ENCODE assay signal across 8 mouse cellular contexts in the genomic region with DNA sequence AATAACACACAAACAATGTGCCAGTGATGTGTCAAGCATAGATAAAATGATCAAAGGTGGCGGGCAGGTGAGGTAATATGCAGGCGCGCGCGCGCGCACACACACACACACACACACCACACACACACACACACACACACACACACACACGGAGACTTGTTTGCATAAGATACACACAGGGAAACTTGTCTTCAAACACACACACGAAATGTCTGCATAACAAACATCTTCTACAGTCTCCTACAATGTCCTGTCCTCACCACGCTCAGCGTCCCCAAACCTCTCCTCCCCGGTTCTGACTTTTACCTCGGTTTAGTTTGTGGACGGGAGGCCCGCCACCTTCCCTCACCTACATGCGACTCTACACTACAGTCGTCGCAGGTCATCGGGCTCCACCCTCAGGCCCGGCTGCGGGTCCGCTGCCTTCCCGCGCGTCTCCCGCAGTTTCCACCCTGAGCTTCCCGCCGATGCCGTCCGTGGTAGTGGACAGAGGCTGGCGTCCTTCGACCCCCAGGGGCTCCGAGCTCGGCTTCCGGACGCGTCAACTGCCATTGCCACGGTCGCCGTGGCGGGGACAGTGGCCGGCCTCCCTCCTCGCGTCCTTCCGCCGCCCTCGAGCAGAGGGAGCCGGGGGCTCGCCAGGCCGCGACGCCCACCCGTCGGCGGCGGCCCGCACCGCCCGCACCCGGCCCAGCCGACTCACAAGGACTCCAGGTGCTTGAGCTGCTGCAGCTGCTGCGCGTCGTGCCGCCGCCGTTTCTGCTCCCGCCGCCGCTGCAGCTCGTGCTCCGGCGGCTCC. TPM values are rescaled to one million over a fixed set of nuclear protein-coding genes. Genes with fewer than 3 reads are reported as not detected.
DNase-seq lines count a peak whose midpoint lies in the region; ATAC-seq and TF ChIP-seq lines count a peak whose summit lies in the region.

No protein-coding gene starts in this region.

- WGBS in heart, embryonic 12.5 days, result under 1% methylated on average over 70 of the region's 73 CpGs
- WGBS in kidney, embryonic 16.5 days, result under 1% methylated on average over 71 of the region's 73 CpGs
- under 1% methylated on average over 73 of the region's 73 CpGs for WGBS in lung, embryonic 14.5 days
- WGBS in neural tube, embryonic 15.5 days, result under 1% methylated on average over 64 of the region's 73 CpGs

- H3K4me3 ChIP-seq in cortical plate, adult 2 months (ENCODE audit: insufficient read depth, low read length), result peak overlapping the region; percentile 78
- H3K4me3 ChIP-seq in heart, embryonic 12.5 days, result peak overlapping the region; percentile 80
- peak overlapping the region; percentile 84 for H3K4me3 ChIP-seq in kidney, embryonic 16.5 days (ENCODE audit: low read length)
- H3K4me3 ChIP-seq in lung, embryonic 14.5 days (ENCODE audit: low read depth, low read length), result peak overlapping the region; percentile 85
- H3K4me3 ChIP-seq in neural tube, embryonic 15.5 days (replicated peaks), result peak overlapping the region; percentile 61

- TF ChIP-seq CTCF in cortical plate, adult 2 months (IDR thresholded peaks at IDR 0.05; ENCODE audit: extremely low read depth, insufficient read depth, low read length), result no peak
- TF ChIP-seq CTCF in lung, embryonic 14.5 days (IDR thresholded peaks at IDR 0.05; ENCODE audit: low read depth), result no peak

- ATAC-seq in CD4-positive, CD25-positive, alpha-beta regulatory T cell, adult 4 months, result peak; percentile 52
- peak; percentile 70 for ATAC-seq in heart, embryonic 12.5 days (ENCODE audit: insufficient number of reproducible peaks, low FRiP score)
- peak; percentile 81 for ATAC-seq in kidney, embryonic 16.5 days (ENCODE audit: low FRiP score, low TSS enrichment)
- peak; percentile 65 for ATAC-seq in lung, embryonic 14.5 days (ENCODE audit: insufficient read depth)
- ATAC-seq in neural tube, embryonic 15.5 days (ENCODE audit: low FRiP score), result peak; percentile 61

- no peaks in the 10 kb centered on the region for H3K27me3 ChIP-seq in heart, embryonic 12.5 days (replicated peaks)
- no peaks in the 10 kb centered on the region for H3K27me3 ChIP-seq in kidney, embryonic 16.5 days (ENCODE audit: insufficient read depth, low read length)
- H3K27me3 ChIP-seq in lung, embryonic 14.5 days (ENCODE audit: insufficient read depth, low read length), result no peaks in the 10 kb centered on the region
- H3K27me3 ChIP-seq in neural tube, embryonic 15.5 days (replicated peaks), result no peaks in the 10 kb centered on the region

- peak overlapping the region; percentile 96 for H3K27ac ChIP-seq in cortical plate, adult 2 months (ENCODE audit: insufficient read depth, low read length)
- H3K27ac ChIP-seq in heart, embryonic 12.5 days (ENCODE audit: poor library complexity, severe bottlenecking), result peak overlapping the region; percentile 89
- H3K27ac ChIP-seq in kidney, embryonic 16.5 days (ENCODE audit: low read length), result peak overlapping the region; percentile 86
- H3K27ac ChIP-seq in lung, embryonic 14.5 days (ENCODE audit: low read depth), result peak overlapping the region; percentile 85
- peak overlapping the region; percentile 93 for H3K27ac ChIP-seq in neural tube, embryonic 15.5 days (replicated peaks)

- 0 out of 2 replicates have a peak, but pooled peaks cover 1% of the 10 kb centered on the region for H3K4me1 ChIP-seq in cortical plate, adult 2 months (ENCODE audit: control insufficient read depth, insufficient read depth, low read length)
- peaks cover 3% of the 10 kb centered on the region; the same call in 1 of the 2 replicates for H3K4me1 ChIP-seq in heart, embryonic 12.5 days (replicated peaks)
- H3K4me1 ChIP-seq in kidney, embryonic 16.5 days (ENCODE audit: insufficient read depth, low read length), result 0 out of 2 replicates have a peak, but pooled peaks cover 3% of the 10 kb centered on the region
- H3K4me1 ChIP-seq in lung, embryonic 14.5 days (ENCODE audit: insufficient read depth), result no peaks in the 10 kb centered on the region
- H3K4me1 ChIP-seq in neural tube, embryonic 15.5 days, result peaks cover 12% of the 10 kb centered on the region

- H3K36me3 ChIP-seq in heart, embryonic 12.5 days, result peaks cover 13% of the 10 kb centered on the region
- peaks cover 6% of the 10 kb centered on the region; the same call in 1 of the 2 replicates for H3K36me3 ChIP-seq in kidney, embryonic 16.5 days (ENCODE audit: insufficient read depth, low read length)
- peaks cover 14% of the 10 kb centered on the region for H3K36me3 ChIP-seq in lung, embryonic 14.5 days (ENCODE audit: insufficient read depth)
- H3K36me3 ChIP-seq in neural tube, embryonic 15.5 days, result peaks cover 13% of the 10 kb centered on the region; the same call in 1 of the 2 replicates

- DNase-seq in WW6 (ENCODE audit: low read depth, low spot score), result peak; percentile 18
- no peak for DNase-seq in lung, embryonic 14.5 days
- peak; percentile 62 for DNase-seq in thymus, postnatal 4 days

- H3K4me2 ChIP-seq in heart, embryonic 12.5 days, result peak overlapping the region; percentile 77
- peak overlapping the region; percentile 71 for H3K4me2 ChIP-seq in kidney, embryonic 16.5 days (replicated peaks; ENCODE audit: low read depth, low read length)
- peak overlapping the region; percentile 78 for H3K4me2 ChIP-seq in lung, embryonic 14.5 days
- peak overlapping the region; percentile 61 for H3K4me2 ChIP-seq in neural tube, embryonic 15.5 days

- H3K9me3 ChIP-seq in heart, embryonic 12.5 days (replicated peaks), result no peaks in the 10 kb centered on the region
- H3K9me3 ChIP-seq in kidney, embryonic 16.5 days (ENCODE audit: low read length), result no peaks in the 10 kb centered on the region
- H3K9me3 ChIP-seq in lung, embryonic 14.5 days (ENCODE audit: low read depth, low read length), result no peaks in the 10 kb centered on the region
- H3K9me3 ChIP-seq in neural tube, embryonic 15.5 days (replicated peaks), result no peaks in the 10 kb centered on the region

- no peak for TF ChIP-seq POLR2A in cortical plate, adult 2 months (IDR thresholded peaks at IDR 0.05; ENCODE audit: extremely low read depth, insufficient read depth, low read length)

- H3K9ac ChIP-seq in heart, embryonic 12.5 days, result peak overlapping the region; percentile 95
- peak overlapping the region; percentile 97 for H3K9ac ChIP-seq in kidney, embryonic 16.5 days (replicated peaks; ENCODE audit: low read length)
- H3K9ac ChIP-seq in lung, embryonic 14.5 days, result peak overlapping the region; percentile 84
- H3K9ac ChIP-seq in neural tube, embryonic 15.5 days (replicated peaks), result peak overlapping the region; percentile 72

RNA-seq across cellular contexts. Expression of a gene that starts 2.0 kb away (rescaled TPM):
- 10 to 100 TPM; 18.7 to 25.3 TPM for polyA plus RNA-seq in CD4-positive, CD25-positive, alpha-beta regulatory T cell, adult 4 months (2017; shearing (Covaris generic))
- 62.3 and 68.9 TPM in 2 replicates for polyA plus RNA-seq in cortical plate, adult 2 months (2012; rRNA removed)
- polyA plus RNA-seq in heart, embryonic 12.5 days (2016; fragmentation: Nextera tagmentation; extraction: Ambion mirVana), result 48.1 and 51.6 TPM in 2 replicates
- 56.0 and 64.3 TPM in 2 replicates for polyA plus RNA-seq in kidney, embryonic 16.5 days (2015; fragmentation: Nextera tagmentation; extraction: Ambion mirVana)
- 65.7 and 71.0 TPM in 2 replicates for polyA plus RNA-seq in lung, embryonic 14.5 days (2014; fragmentation: Nextera tagmentation; extraction: Ambion mirVana)
- 72.1 and 78.8 TPM in 2 replicates for polyA plus RNA-seq in neural tube, embryonic 15.5 days (2015; fragmentation: Nextera tagmentation; extraction: Ambion mirVana)

RNA-seq across cellular contexts. Expression of a gene that starts 7.9 kb away (rescaled TPM):
- polyA plus RNA-seq in CD4-positive, CD25-positive, alpha-beta regulatory T cell, adult 4 months (2017; shearing (Covaris generic)), result 10 to 100 TPM; 16.7 to 17.4 TPM
- 17.9 and 18.5 TPM in 2 replicates for polyA plus RNA-seq in cortical plate, adult 2 months (2012; rRNA removed)
- 7.8 and 8.0 TPM in 2 replicates for polyA plus RNA-seq in heart, embryonic 12.5 days (2016; fragmentation: Nextera tagmentation; extraction: Ambion mirVana)
- polyA plus RNA-seq in kidney, embryonic 16.5 days (2015; fragmentation: Nextera tagmentation; extraction: Ambion mirVana), result 12.2 and 15.7 TPM in 2 replicates
- 12.5 and 17.1 TPM in 2 replicates for polyA plus RNA-seq in lung, embryonic 14.5 days (2014; fragmentation: Nextera tagmentation; extraction: Ambion mirVana)
- 16.4 and 17.4 TPM in 2 replicates for polyA plus RNA-seq in neural tube, embryonic 15.5 days (2015; fragmentation: Nextera tagmentation; extraction: Ambion mirVana)

RNA-seq across cellular contexts. Expression of a gene that starts 13.5 kb away (rescaled TPM):
- not detected for polyA plus RNA-seq in CD4-positive, CD25-positive, alpha-beta regulatory T cell, adult 4 months (2017; shearing (Covaris generic))
- polyA plus RNA-seq in cortical plate, adult 2 months (2012; rRNA removed), result not detected in 2 replicates
- not detected in 2 replicates for polyA plus RNA-seq in heart, embryonic 12.5 days (2016; fragmentation: Nextera tagmentation; extraction: Ambion mirVana)
- polyA plus RNA-seq in kidney, embryonic 16.5 days (2015; fragmentation: Nextera tagmentation; extraction: Ambion mirVana), result not detected in 2 replicates
- polyA plus RNA-seq in lung, embryonic 14.5 days (2014; fragmentation: Nextera tagmentation; extraction: Ambion mirVana), result not detected in 2 replicates
- not detected in 2 replicates for polyA plus RNA-seq in neural tube, embryonic 15.5 days (2015; fragmentation: Nextera tagmentation; extraction: Ambion mirVana)

RNA-seq across cellular contexts. Expression of a gene that starts 56.3 kb away (rescaled TPM):
- polyA plus RNA-seq in CD4-positive, CD25-positive, alpha-beta regulatory T cell, adult 4 months (2017; shearing (Covaris generic)), result 1 to 10 TPM; 1.1 to 1.2 TPM
- polyA plus RNA-seq in cortical plate, adult 2 months (2012; rRNA removed), result 7.3 and 8.1 TPM in 2 replicates
- 2.0 and 2.5 TPM in 2 replicates for polyA plus RNA-seq in heart, embryonic 12.5 days (2016; fragmentation: Nextera tagmentation; extraction: Ambion mirVana)
- 4.3 and 4.8 TPM in 2 replicates for polyA plus RNA-seq in kidney, embryonic 16.5 days (2015; fragmentation: Nextera tagmentation; extraction: Ambion mirVana)
- 4.9 and 5.6 TPM in 2 replicates for polyA plus RNA-seq in lung, embryonic 14.5 days (2014; fragmentation: Nextera tagmentation; extraction: Ambion mirVana)
- polyA plus RNA-seq in neural tube, embryonic 15.5 days (2015; fragmentation: Nextera tagmentation; extraction: Ambion mirVana), result 14.8 and 15.0 TPM in 2 replicates
